ENCODE assay signal across 8 mouse cellular contexts in the genomic region with DNA sequence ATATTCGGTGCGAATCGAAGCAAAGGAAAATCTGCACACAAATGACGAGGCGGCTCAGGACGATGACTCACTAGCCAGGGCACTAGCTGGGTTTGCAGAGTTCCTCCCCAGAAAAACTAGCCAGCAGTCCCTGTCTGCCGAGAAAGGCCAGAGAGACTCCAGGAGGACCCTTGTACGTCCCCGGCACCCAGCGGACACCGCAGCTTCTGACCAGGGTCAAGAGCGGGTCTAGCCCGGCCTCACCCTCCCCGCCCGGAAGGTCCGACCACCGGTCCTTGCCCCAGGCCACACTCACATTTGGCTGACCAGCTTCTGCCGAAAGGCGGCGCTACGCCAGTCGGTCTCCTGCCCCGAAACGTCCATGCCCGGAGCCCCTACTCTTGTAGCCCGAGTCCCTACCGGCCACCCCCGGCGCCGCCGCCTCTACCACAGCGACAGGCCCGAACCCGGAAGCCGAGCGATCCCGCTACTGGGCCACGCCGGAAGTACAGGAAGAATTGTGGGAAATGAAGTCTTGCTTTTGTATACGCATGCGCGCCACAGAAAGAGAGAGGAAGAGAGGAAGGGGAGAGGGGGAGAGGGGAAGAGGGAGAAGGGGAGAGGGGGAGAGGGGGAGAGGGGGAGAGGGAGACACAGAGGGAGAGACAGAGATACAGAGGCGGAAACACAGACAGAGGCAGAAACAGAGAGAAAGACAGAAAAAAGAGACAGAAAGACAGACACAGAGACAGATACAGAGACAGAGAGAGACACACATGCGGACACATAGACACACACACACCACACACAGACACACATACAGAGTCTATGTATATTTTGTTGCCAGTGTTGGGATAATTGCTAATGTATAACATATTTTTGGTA. TPM values are rescaled to one million over a fixed set of nuclear protein-coding genes. Genes with fewer than 3 reads are reported as not detected.
DNase-seq lines count a peak whose midpoint lies in the region; ATAC-seq lines count a peak whose summit lies in the region.

No protein-coding gene starts in this region.

- ATAC-seq in frontal cortex, adult (ENCODE audit: low TSS enrichment): peak; percentile 94
- ATAC-seq in hindbrain, embryonic 11.5 days (ENCODE audit: low FRiP score): peak; percentile 94

- 2% methylated on average over 42 of the region's 44 CpGs for WGBS in hindbrain, embryonic 11.5 days

- no peaks in the 10 kb centered on the region for H3K36me3 ChIP-seq in hindbrain, embryonic 11.5 days (ENCODE audit: control insufficient read depth, insufficient read depth, low read length)

- peak; percentile 81 for DNase-seq in MEL-GATA-1-ER (ENCODE audit: extremely low read depth, low read depth)
- peak; percentile 84 for DNase-seq in cerebellum, adult 8-10 months
- DNase-seq in hindbrain, embryonic 11.5 days (ENCODE audit: low spot score): peak; percentile 90
- DNase-seq in layer of hippocampus, postnatal 10 days (ENCODE audit: low spot score in 2 of 2): peak; percentile 93
- DNase-seq in lung, postnatal 10 days: peak; percentile 94
- DNase-seq in ovary, postnatal 36 days (ENCODE audit: low spot score): peak; percentile 87
- peak; percentile 90 for DNase-seq in thymus, postnatal 25 days

- H3K27me3 ChIP-seq in hindbrain, embryonic 11.5 days (ENCODE audit: control insufficient read depth, insufficient read depth, low read length): no peaks in the 10 kb centered on the region

- H3K4me1 ChIP-seq in hindbrain, embryonic 11.5 days (replicated peaks; ENCODE audit: control insufficient read depth, insufficient read depth, low read length): peaks cover 8% of the 10 kb centered on the region; the same call in 1 of the 2 replicates

- peak overlapping the region; percentile 43 for H3K27ac ChIP-seq in hindbrain, embryonic 11.5 days (ENCODE audit: low read depth, low read length)

- peak overlapping the region; percentile 52 for H3K4me2 ChIP-seq in hindbrain, embryonic 11.5 days (replicated peaks; ENCODE audit: low read depth, low read length)

- H3K4me3 ChIP-seq in hindbrain, embryonic 11.5 days (ENCODE audit: low read depth, low read length): peak overlapping the region; percentile 76

- no peaks in the 10 kb centered on the region for H3K9me3 ChIP-seq in hindbrain, embryonic 11.5 days (ENCODE audit: control insufficient read depth, low read length)

- peak overlapping the region; percentile 72 for H3K9ac ChIP-seq in hindbrain, embryonic 11.5 days (ENCODE audit: low read depth, low read length)

RNA-seq across cellular contexts. Expression of a gene that starts 10.0 kb away (rescaled TPM):
- 34.2 and 42.8 TPM in 2 replicates for polyA plus RNA-seq in hindbrain, embryonic 11.5 days (2014; fragmentation: Nextera tagmentation; extraction: Ambion mirVana)
- 10 to 100 TPM; 66.2 to 69.6 TPM for total RNA-seq in layer of hippocampus, postnatal 10 days (2021)

RNA-seq across cellular contexts. Expression of a gene that starts 36.7 kb away (rescaled TPM):
- 44.8 and 45.0 TPM in 2 replicates for polyA plus RNA-seq in hindbrain, embryonic 11.5 days (2014; fragmentation: Nextera tagmentation; extraction: Ambion mirVana)
- 100 to 1,000 TPM; 108 TPM for total RNA-seq in layer of hippocampus, postnatal 10 days (2021)

Comparison
In these comparisons a context has a peak if more than half of its experiments do, and no peak if none do; other contexts are left out.
1. Peak in every context shown above with its lines: DNase-seq, ATAC-seq, H3K4me3 ChIP-seq and H3K27ac ChIP-seq.